Mouse (Mus musculus) limb, embryonic 15.5 days (tissue): ENCODE measurements around the gene Kmo. TPM values are rescaled to one million over a fixed set of nuclear protein-coding genes. Genes with fewer than 3 reads are reported as not detected.

Source experiments
- ATAC-seq: fragments of 200-750 bp; cut with Nextera tagmentation; 2 replicates; pipeline ENCODE4 v1.8.0; 2017; ENCODE audit warnings: low read depth, moderate TSS enrichment; ENCODE audit not compliant: insufficient number of reproducible peaks, low FRiP score, low TSS enrichment
- H3K27ac ChIP-seq: fragments of 300-500 bp; sonication (generic); 2 replicates; pipeline ENCODE4 v1.5.1; 2015; ENCODE audit warnings: moderate library complexity, mild to moderate bottlenecking, inconsistent platforms
- H3K27me3 ChIP-seq: fragments of 300-500 bp; sonication (generic); 2 replicates; pipeline ENCODE4 v1.6.1; 2015; ENCODE audit warnings: inconsistent platforms
- H3K36me3 ChIP-seq: fragments of 300-500 bp; sonication (generic); 2 replicates; pipeline ENCODE4 v1.6.1; 2015; ENCODE audit warnings: inconsistent platforms
- H3K4me1 ChIP-seq: fragments of 300-500 bp; sonication (generic); 2 replicates; pipeline ENCODE4 v1.6.1; 2015; ENCODE audit warnings: inconsistent platforms
- H3K4me2 ChIP-seq: fragments of 300-500 bp; sonication (generic); 2 replicates; pipeline ENCODE4 v1.6.1; 2015; ENCODE audit warnings: mild to moderate bottlenecking, inconsistent platforms
- H3K4me3 ChIP-seq: fragments of 300-500 bp; sonication (generic); 2 replicates; pipeline ENCODE4 v1.5.1; 2015; ENCODE audit warnings: mild to moderate bottlenecking, inconsistent platforms
- H3K9ac ChIP-seq: fragments of 300-500 bp; sonication (generic); 2 replicates; pipeline ENCODE4 v1.6.1; 2015; ENCODE audit warnings: inconsistent platforms
- H3K9me3 ChIP-seq: fragments of 300-500 bp; sonication (generic); 2 replicates; pipeline ENCODE4 v1.6.1; 2016; ENCODE audit warnings: inconsistent platforms
- polyA plus RNA-seq: library from polyadenylated mRNA; unstranded; fragments of >200 nt; fragmentation: Nextera tagmentation; extraction: Ambion mirVana; gene quantifications from 2 replicates; pipeline ENCODE4 v1.2.1, GENCODE M21; 2015

Kmo gene
- polyA plus RNA-seq, 1 experiment from 2014 or later, result 0.31 TPM

DNA sequence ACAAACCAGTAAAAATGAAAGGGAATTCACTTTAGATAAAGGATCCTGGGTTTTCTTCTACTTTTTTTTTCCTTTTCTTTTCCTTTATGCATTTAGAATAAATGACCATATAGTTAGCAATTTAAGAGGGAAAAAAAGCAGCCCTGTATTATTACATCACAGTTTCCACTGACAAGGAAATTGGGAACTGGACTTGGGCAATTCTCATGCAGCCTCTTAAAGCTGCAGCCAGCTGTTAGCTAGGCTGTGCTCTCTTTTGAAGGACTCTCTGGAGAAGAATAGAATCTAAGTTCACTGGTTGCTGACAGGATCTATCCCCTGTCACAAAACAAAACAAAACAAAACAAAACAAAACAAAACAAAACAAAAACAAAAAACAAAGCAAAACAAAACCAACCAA lies 87.8 kb downstream of the Kmo start:
- Histone ChIP-seq H3K4me2 (no peak overlapping the region), H3K27me3 (no peaks in the 10 kb centered on the region), H3K27ac (no peak overlapping the region), H3K9me3 (no peaks in the 10 kb centered on the region), H3K9ac (no peak overlapping the region), H3K4me1 (0 out of 2 replicates have a peak, but pooled peaks cover 3% of the 10 kb centered on the region), H3K4me3 (no peak overlapping the region), H3K36me3 (no peaks in the 10 kb centered on the region)
- ATAC-seq, result no peak

Other genes with a start within 250 kb of the Kmo start
- gene Rgs7, start 127.9 kb upstream of the Kmo start, polyA plus RNA-seq, result 0.63 and 0.65 TPM in 2 replicates
- gene Fh1, start 5.3 kb downstream of the Kmo start, polyA plus RNA-seq, result 93.9 and 103 TPM in 2 replicates
- gene Opn3, start 72.4 kb downstream of the Kmo start, polyA plus RNA-seq, result 4.8 and 5.3 TPM in 2 replicates
- 1.4 and 1.5 TPM in 2 replicates for gene Chml, start 72.5 kb downstream of the Kmo start, polyA plus RNA-seq
- gene Wdr64, start 78.2 kb downstream of the Kmo start, polyA plus RNA-seq, result not detected in 2 replicates